Mouse (Mus musculus) heart, embryonic 10.5 days (tissue): ENCODE results near the gene Dennd5b. TPM values are rescaled to one million over a fixed set of nuclear protein-coding genes. Genes with fewer than 3 reads are reported as not detected.
"Not testable (repeated sequence)": the region's sequence is repeated elsewhere in the genome, so short reads cannot be mapped to it uniquely, and the experiment has no call there.

Experiments used
- DNase-seq: peaks from one replicate; pipeline ENCODE4 v3.0.0-alpha.2; 2017; ENCODE audit warnings: low spot score
- H3K27ac ChIP-seq: fragments of 300-500 bp; sonication (generic); 2 replicates; pipeline ENCODE4 v1.5.1; 2016; ENCODE audit warnings: mild to moderate bottlenecking
- H3K27me3 ChIP-seq: fragments of 300-500 bp; sonication (generic); 2 replicates; pipeline ENCODE4 v1.6.1; 2016; ENCODE audit warnings: mild to moderate bottlenecking; ENCODE audit not compliant: poor library complexity, insufficient read depth, severe bottlenecking
- H3K36me3 ChIP-seq: fragments of 300-500 bp; sonication (generic); 2 replicates; pipeline ENCODE4 v1.6.1; 2016; ENCODE audit warnings: mild to moderate bottlenecking, moderate library complexity
- H3K4me1 ChIP-seq: fragments of 300-500 bp; sonication (generic); 2 replicates; pipeline ENCODE4 v1.6.1; 2016; ENCODE audit warnings: mild to moderate bottlenecking
- H3K4me3 ChIP-seq: fragments of 300-500 bp; sonication (generic); 2 replicates; pipeline ENCODE4 v1.5.1; 2016; ENCODE audit warnings: mild to moderate bottlenecking, moderate library complexity
- H3K9me3 ChIP-seq: fragments of 300-500 bp; sonication (generic); 2 replicates; pipeline ENCODE4 v1.6.1; 2016; ENCODE audit warnings: mild to moderate bottlenecking, moderate library complexity
- WGBS: fragments of 180-500 bp; shearing (Covaris S2); methylation state at CpG from one replicate; pipeline ENCODE4 v1.1.7; 2016; 5-methylcytosine and 5-hydroxymethylcytosine counted together
- polyA plus RNA-seq: library from polyadenylated mRNA; unstranded; fragments of >200 nt; fragmentation: Nextera tagmentation; extraction: Ambion mirVana; gene quantifications from 2 replicates; pipeline ENCODE4 v1.2.1, GENCODE M21; 2016

Gene Dennd5b
- polyA plus RNA-seq, 1 experiment from 2014 or later: 10.2 TPM

DNA sequence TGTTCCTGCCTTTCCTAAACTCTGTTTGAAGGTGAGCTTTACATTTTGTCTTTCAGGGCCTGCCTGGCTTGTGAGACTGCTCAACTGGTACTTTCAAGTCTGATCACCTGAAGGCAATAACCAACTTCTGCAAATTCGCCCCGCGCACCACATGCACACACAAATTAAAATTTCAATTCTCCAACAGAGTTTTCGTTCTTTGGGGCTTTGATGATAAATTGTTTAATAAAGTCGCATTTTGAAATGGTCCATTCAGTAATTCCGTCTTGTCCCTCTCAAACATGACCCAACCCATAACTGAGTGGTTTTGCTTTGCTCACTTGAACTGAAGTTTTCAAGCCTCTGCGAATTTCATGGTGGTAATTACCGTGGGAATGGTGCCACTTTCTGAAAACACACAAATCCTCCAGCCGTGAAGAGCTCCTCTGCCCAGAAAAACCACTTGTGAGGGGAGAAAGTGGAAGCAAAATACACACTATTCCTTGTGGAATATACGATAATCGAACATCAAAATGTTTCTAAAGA lies 154.5 kb downstream of the Dennd5b start:
- H3K36me3 ChIP-seq: peaks cover 7% of the 10 kb centered on the region
- H3K4me3 ChIP-seq: peak overlapping the region; percentile 81
- no peaks in the 10 kb centered on the region for H3K27me3 ChIP-seq
- H3K4me1 ChIP-seq: peaks cover 5% of the 10 kb centered on the region
- DNase-seq: no peak
- no peaks in the 10 kb centered on the region for H3K9me3 ChIP-seq
- peak overlapping the region; percentile 97 for H3K27ac ChIP-seq
- WGBS: 51% methylated on average over 11 of the region's 11 CpGs

DNA sequence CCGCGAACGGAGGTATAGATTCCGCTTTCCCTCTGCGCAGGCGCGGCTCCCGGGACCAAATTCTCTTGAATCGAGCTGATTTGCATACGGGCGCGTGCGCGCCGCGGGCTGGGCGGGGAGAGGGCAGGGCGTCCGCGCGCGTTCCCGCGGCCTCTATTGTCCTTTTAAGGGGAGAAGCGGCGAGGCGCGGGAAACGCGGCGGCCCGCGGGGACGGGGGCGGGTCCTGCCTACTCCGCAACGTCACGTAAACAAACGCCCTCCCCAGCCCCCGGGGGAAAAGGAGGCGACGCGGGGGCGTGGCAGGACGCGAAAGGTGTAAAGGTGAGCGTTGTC lies 155.1 kb downstream of the Dennd5b start, which contains the start of gene Sinhcaf:
Gene Sinhcaf, minus strand, starts transcription at position 59 of the 334 bp plus-strand sequence.
- under 1% methylated on average over 47 of the region's 47 CpGs for WGBS
- peak; percentile 99 for DNase-seq
- H3K4me3 ChIP-seq: peak within 1 kb of the TSS; percentile 81

DNA sequence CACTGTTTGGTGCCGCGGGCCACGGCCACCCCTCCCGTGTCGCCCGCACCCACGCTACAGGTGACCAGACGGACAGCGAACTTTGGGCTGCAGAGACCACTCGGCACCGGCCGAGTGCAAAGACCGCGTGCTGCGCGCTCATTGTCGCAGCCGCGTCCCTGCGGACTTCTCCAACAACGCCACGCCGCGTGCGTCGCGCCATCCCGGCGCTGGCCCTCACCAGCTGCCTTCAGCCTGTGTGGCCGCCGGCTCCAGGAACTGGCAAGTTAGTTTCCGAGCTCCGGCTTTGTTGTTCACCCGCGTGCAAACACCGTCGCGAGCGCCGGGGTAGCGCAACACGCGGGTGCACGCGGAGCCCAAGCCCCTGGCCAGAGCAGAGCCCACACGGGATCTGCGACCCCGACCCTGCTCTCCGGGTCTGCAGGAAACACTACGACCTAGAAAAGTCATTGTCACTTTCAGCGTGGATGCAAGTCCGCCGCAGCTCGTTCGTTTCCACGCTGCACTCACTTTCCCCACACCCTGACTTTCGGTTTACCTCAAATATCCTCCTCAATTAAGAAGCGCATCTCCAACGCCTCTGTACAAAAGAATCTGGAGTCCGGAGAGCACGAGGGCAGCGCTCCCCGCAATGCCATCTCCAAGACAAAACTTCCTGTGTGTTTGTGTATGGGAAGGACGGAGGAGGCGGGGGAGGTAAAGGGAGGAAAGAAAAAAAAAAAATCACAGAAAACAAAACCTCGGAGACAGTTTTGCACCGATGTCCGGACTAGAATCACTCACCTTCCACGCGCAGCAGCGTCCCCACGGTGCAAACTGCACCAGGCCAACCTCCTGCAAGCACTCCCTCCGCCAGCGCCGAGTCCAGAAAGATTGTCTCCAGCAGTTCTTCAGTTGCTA lies 155.7 kb downstream of the Dennd5b start:
- Histone ChIP-seq H3K27ac (peak overlapping the region; percentile 97), H3K4me3 (peak overlapping the region; percentile 81), H3K9me3 (no peaks in the 10 kb centered on the region), H3K27me3 (no peaks in the 10 kb centered on the region), H3K4me1 (peaks cover 5% of the 10 kb centered on the region), H3K36me3 (peaks cover 7% of the 10 kb centered on the region)
- under 1% methylated on average over 75 of the region's 75 CpGs for WGBS
- peak; percentile 80 for DNase-seq

More for the DNA sequence above, 155.1 kb downstream of the Dennd5b start, which contains the start of gene Sinhcaf:
- Histone ChIP-seq H3K4me1 (peaks cover 5% of the 10 kb centered on the region), H3K27me3 (no peaks in the 10 kb centered on the region), H3K36me3 (peaks cover 7% of the 10 kb centered on the region), H3K27ac (peak within 1 kb of the TSS; percentile 97), H3K9me3 (no peaks in the 10 kb centered on the region)

DNA sequence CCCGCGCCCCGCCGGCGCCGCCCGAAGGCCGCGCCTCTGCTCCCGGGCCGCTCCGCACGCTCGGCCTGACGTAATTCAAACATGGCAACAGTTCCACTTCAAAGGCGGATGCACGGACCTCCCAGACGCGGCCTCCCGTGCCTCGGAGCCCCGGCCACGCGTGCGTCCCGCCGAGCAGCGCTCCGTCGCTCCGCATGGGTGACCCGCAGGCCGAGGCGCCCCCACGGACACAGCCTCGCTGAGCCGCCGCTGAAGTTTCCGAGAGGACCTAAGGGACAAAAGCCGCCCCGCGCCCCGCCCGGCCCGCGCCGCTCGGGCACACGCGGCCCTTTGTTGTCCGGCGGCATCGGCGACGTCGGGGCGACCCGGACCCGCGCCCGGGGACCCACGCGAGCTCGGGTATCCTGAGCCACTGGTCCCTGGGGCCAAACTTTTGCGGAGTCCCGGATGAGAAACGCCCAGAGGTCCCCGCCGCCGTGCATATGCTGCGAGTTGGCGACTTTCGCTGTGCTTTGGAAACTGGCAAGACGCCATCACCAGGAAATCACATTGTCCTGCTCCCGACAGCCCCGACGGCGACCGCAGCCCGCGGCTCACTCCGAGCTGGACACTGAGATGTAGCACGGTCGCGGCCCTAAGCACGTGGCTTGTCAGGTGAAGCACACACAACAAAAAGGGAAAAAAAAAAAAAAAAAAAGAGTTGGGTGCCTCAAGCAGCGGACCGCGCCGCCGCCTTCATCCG lies 156.5 kb downstream of the Dennd5b start:
- no peaks in the 10 kb centered on the region for H3K27me3 ChIP-seq
- H3K9me3 ChIP-seq: no peaks in the 10 kb centered on the region
- H3K36me3 ChIP-seq: peaks cover 7% of the 10 kb centered on the region
- H3K4me3 ChIP-seq: peak overlapping the region; percentile 81
- under 1% methylated on average over 92 of the region's 92 CpGs for WGBS
- peak; percentile 89 for DNase-seq
- peak overlapping the region; percentile 97 for H3K27ac ChIP-seq
- peaks cover 5% of the 10 kb centered on the region for H3K4me1 ChIP-seq

DNA sequence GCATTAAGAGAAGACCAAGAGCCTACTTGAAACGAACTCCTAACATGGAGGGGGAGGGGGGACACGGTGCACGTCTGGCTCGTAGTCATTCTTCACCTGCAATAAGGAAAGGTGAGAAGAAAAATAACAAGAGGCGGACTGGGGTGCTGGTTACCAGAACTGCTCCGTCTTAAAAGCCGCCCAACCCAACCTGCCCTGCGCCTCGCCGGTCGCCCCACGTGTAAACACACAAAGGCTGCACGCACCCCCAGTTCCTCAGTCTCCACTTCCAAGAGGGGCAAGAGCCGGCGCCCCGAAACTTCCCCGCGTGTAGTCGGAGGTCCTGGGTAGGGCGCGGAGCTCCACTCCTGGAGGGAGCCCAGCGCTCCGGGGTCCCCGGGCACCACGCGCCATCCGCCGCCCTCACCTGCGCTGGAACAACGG lies 157.1 kb downstream of the Dennd5b start:
- Histone ChIP-seq H3K4me3 (peak overlapping the region; percentile 81), H3K27me3 (no peaks in the 10 kb centered on the region), H3K36me3 (peaks cover 7% of the 10 kb centered on the region), H3K27ac (peak overlapping the region; percentile 97), H3K9me3 (no peaks in the 10 kb centered on the region), H3K4me1 (peaks cover 8% of the 10 kb centered on the region)
- no peak for DNase-seq
- under 1% methylated on average over 30 of the region's 30 CpGs for WGBS

DNA sequence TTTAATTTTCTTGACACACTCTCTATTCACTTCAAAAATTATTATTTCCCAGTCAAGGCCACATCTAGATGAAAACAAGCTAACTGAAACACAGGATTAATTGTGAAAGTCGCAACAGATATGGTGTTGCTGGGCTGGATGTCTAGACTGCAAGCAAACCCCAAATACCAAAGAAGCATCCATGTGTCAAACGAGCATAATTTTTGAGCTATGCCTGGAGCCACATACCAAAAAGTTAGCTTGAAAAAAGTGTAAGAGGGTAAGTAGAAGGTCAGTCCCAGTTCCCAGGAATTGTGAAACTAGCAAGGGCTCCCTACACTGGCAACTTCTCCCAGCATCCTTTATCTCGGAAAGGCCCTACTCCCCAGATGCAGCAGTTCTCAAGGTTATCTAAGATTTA lies 157.8 kb downstream of the Dennd5b start:
- H3K27ac ChIP-seq: peak overlapping the region; percentile 97; the same call in 1 of the 2 replicates
- 28% methylated on average over 3 of the region's 3 CpGs for WGBS
- peak overlapping the region; percentile 81 for H3K4me3 ChIP-seq
- no peaks in the 10 kb centered on the region for H3K27me3 ChIP-seq
- no peak for DNase-seq
- H3K36me3 ChIP-seq: peaks cover 7% of the 10 kb centered on the region
- H3K4me1 ChIP-seq: peaks cover 9% of the 10 kb centered on the region
- no peaks in the 10 kb centered on the region for H3K9me3 ChIP-seq

DNA sequence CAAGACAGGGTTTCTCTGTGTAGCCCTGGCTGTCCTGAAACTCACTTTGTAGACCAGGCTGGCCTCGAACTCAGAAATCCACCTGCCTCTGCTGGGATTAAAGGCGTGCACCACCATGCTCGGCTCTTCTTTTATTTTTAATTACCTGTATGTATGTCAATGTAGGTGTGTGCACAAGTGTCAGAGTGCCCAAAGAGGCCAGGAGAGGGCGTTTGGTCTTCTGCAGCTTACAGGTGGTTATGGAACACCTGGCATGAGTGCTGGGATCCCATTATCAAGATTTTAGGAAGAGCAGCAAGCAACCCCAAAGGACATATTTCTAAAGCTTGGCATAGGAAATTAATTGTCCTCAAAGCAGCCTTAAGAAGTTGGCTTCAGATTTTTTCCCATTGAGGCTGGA lies 159.1 kb downstream of the Dennd5b start:
- DNase-seq: no peak
- peaks cover 11% of the 10 kb centered on the region for H3K36me3 ChIP-seq
- WGBS: 82% methylated on average over 4 of the region's 4 CpGs
- H3K27ac ChIP-seq: no peak overlapping the region
- H3K9me3 ChIP-seq: no peaks in the 10 kb centered on the region
- no peak overlapping the region for H3K4me3 ChIP-seq
- H3K4me1 ChIP-seq: peaks cover 9% of the 10 kb centered on the region
- H3K27me3 ChIP-seq: no peaks in the 10 kb centered on the region

DNA sequence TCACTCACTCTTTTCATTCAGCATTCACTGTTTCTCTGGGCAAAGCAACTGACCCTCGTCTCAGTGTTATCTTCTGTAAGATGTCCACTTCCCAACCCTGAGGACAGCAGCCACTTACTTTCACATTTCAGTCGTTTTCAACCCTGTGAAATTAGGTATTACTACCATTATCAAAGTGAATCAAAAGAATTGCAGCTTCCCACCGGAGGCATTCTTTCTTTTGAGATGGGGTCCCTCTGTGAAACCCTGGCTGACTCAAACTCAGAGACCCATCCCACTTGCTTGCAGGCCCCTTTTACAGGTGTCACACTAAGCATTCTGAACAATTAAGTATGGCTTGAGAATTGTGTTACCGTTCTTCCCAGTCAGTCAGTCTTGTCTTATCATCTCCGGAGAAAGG lies 159.6 kb downstream of the Dennd5b start:
- H3K27ac ChIP-seq: no peak overlapping the region
- no peak for DNase-seq
- no peaks in the 10 kb centered on the region for H3K27me3 ChIP-seq
- WGBS: 63% methylated on average over 5 of the region's 5 CpGs
- no peaks in the 10 kb centered on the region for H3K9me3 ChIP-seq
- peaks cover 6% of the 10 kb centered on the region for H3K4me1 ChIP-seq
- H3K36me3 ChIP-seq: peaks cover 11% of the 10 kb centered on the region
- H3K4me3 ChIP-seq: no peak overlapping the region

DNA sequence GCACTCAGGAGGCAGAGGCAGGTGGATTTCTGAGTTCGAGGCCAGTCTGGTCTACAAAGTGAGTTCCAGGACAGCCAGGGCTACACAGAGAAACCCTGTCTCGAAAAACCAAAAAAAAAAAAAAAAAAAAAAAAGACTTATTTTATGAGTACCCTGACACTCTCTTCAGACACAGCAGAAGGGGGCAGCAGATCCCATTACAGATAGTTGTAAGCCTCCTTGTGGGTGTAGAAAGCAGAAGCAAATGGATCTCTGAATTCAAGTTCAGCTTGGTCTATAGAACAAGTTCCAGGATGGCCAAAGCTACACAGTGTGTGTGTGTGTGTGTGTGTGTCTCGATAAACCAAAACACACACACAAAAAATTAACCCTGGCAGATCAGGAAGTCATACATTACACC lies 161.1 kb downstream of the Dennd5b start:
- not testable (repeated sequence) for H3K27me3 ChIP-seq, H3K9me3 ChIP-seq, H3K4me1 ChIP-seq, DNase-seq, H3K4me3 ChIP-seq, H3K27ac ChIP-seq
- 90% methylated on average over 2 of the region's 3 CpGs for WGBS
- peaks cover 11% of the 10 kb centered on the region for H3K36me3 ChIP-seq

Other genes with a start within 250 kb of the Dennd5b start
- gene Caprin2, start 205.4 kb downstream of the Dennd5b start, polyA plus RNA-seq: 15.9 and 19.0 TPM in 2 replicates
- gene Sinhcaf, start 155.2 kb downstream of the Dennd5b start, polyA plus RNA-seq: 131 and 171 TPM in 2 replicates
- not detected in 2 replicates for gene Gm10203, start 28.5 kb upstream of the Dennd5b start, polyA plus RNA-seq
- gene Etfbkmt, start 38.2 kb upstream of the Dennd5b start, polyA plus RNA-seq: 14.0 and 19.9 TPM in 2 replicates
- gene Amn1, start 87.0 kb upstream of the Dennd5b start, polyA plus RNA-seq: 23.5 and 33.1 TPM in 2 replicates
- gene Resf1, start 207.7 kb upstream of the Dennd5b start, polyA plus RNA-seq: 28.3 and 45.5 TPM in 2 replicates